Mouse (Mus musculus): Measurements from ENCODE around the gene Clec2g. TPM values are rescaled to one million over a fixed set of nuclear protein-coding genes. Genes with fewer than 3 reads are reported as not detected.

Gene Clec2g
- polyA plus RNA-seq, 1 experiment from 2014 or later: not detected

GRCm38 (mm10) chr6:129030175-129030824 lies 96.1 kb downstream of the Clec2g start:
- ATAC-seq (ENCODE audit: insufficient number of reproducible peaks, insufficient read depth, low FRiP score, low read depth): no peak
- Histone ChIP-seq H3K27ac (replicated peaks in 1 of 2; ENCODE audit: control insufficient read depth in 1 of 2, insufficient read depth in 1 of 2, low read depth in 2 of 2, low read length in 2 of 2) (no peak overlapping the region), H3K4me1 (ENCODE audit: control insufficient read depth in 2 of 2, insufficient read depth in 2 of 2, low read length in 2 of 2) (no peaks in the 10 kb centered on the region), H3K36me3 (ENCODE audit: control insufficient read depth, insufficient read depth, low read length) (no peaks in the 10 kb centered on the region), H3K4me3 (ENCODE audit: control insufficient read depth in 1 of 2, insufficient read depth in 1 of 2, low read depth in 1 of 2, low read length in 2 of 2) (no peak overlapping the region), H3K9ac (ENCODE audit: low read length) (no peak overlapping the region), H3K9me3 (ENCODE audit: control insufficient read depth, low read length) (no peaks in the 10 kb centered on the region), H3K27me3 (ENCODE audit: control insufficient read depth, insufficient read depth, low read length) (no peaks in the 10 kb centered on the region), H3K4me2 (ENCODE audit: low read length) (no peak overlapping the region)
- 56% methylated on average over 6 of the region's 6 CpGs for WGBS

- H3K27me3 ChIP-seq (ENCODE audit: control insufficient read depth, insufficient read depth, low read length): no peaks in the 10 kb centered on the region
- no peaks in the 10 kb centered on the region for H3K9me3 ChIP-seq (ENCODE audit: control insufficient read depth, low read length)
- no peak overlapping the region for H3K4me2 ChIP-seq (ENCODE audit: low read length)
- H3K27ac ChIP-seq (replicated peaks in 1 of 2; ENCODE audit: control insufficient read depth in 1 of 2, insufficient read depth in 1 of 2, low read depth in 2 of 2, low read length in 2 of 2): no peak overlapping the region
- no peak overlapping the region for H3K9ac ChIP-seq (ENCODE audit: low read length)
- no peak for ATAC-seq (ENCODE audit: insufficient number of reproducible peaks, insufficient read depth, low FRiP score, low read depth)
- no peak overlapping the region for H3K4me3 ChIP-seq (ENCODE audit: control insufficient read depth in 1 of 2, insufficient read depth in 1 of 2, low read depth in 1 of 2, low read length in 2 of 2)
- no peaks in the 10 kb centered on the region for H3K4me1 ChIP-seq (ENCODE audit: control insufficient read depth in 2 of 2, insufficient read depth in 2 of 2, low read length in 2 of 2)
- WGBS: 65% methylated on average over 2 of the region's 2 CpGs
- no peaks in the 10 kb centered on the region for H3K36me3 ChIP-seq (ENCODE audit: control insufficient read depth, insufficient read depth, low read length)
Observed at GRCm38 (mm10) chr6:129030964-129031363, 96.8 kb downstream of the Clec2g start.

GRCm38 (mm10) chr6:129033397-129033796 lies 99.2 kb downstream of the Clec2g start:
- Histone ChIP-seq H3K27me3 (ENCODE audit: control insufficient read depth, insufficient read depth, low read length) (no peaks in the 10 kb centered on the region), H3K4me2 (ENCODE audit: low read length) (no peak overlapping the region), H3K36me3 (ENCODE audit: control insufficient read depth, insufficient read depth, low read length) (no peaks in the 10 kb centered on the region), H3K27ac (replicated peaks in 1 of 2; ENCODE audit: control insufficient read depth in 1 of 2, insufficient read depth in 1 of 2, low read depth in 2 of 2, low read length in 2 of 2) (no peak overlapping the region), H3K4me1 (ENCODE audit: control insufficient read depth in 2 of 2, insufficient read depth in 2 of 2, low read length in 2 of 2) (no peaks in the 10 kb centered on the region), H3K4me3 (ENCODE audit: control insufficient read depth in 1 of 2, insufficient read depth in 1 of 2, low read depth in 1 of 2, low read length in 2 of 2) (no peak overlapping the region), H3K9me3 (ENCODE audit: control insufficient read depth, low read length) (no peaks in the 10 kb centered on the region), H3K9ac (ENCODE audit: low read length) (no peak overlapping the region)
- ATAC-seq (ENCODE audit: insufficient number of reproducible peaks, insufficient read depth, low FRiP score, low read depth): no peak
- WGBS: 73% methylated on average over 2 of the region's 2 CpGs

Small RNAs within 50 kb of the gene (microRNA-seq; reads per million reads assigned to microRNA genes)
- gene Gm27336 (not detected), gene Mir7649 (not detected)

Other genes with a start within 250 kb of the Clec2g start
- gene Klrb1, start 211.3 kb upstream of the Clec2g start, polyA plus RNA-seq (2014; fragmentation: Nextera tagmentation; extraction: Ambion mirVana): not detected in 2 replicates
- not detected in 2 replicates for gene Klrb1c, start 145.2 kb upstream of the Clec2g start, polyA plus RNA-seq (2014; fragmentation: Nextera tagmentation; extraction: Ambion mirVana)
- not detected in 2 replicates for gene Gm44511, start 108.1 kb upstream of the Clec2g start, polyA plus RNA-seq (2014; fragmentation: Nextera tagmentation; extraction: Ambion mirVana)
- gene Klrb1b, start 108.0 kb upstream of the Clec2g start, polyA plus RNA-seq (2014; fragmentation: Nextera tagmentation; extraction: Ambion mirVana): not detected in 2 replicates
- 0.08 TPM in 1 of 2 replicates, not detected in the other for gene Clec2i, start 46.8 kb upstream of the Clec2g start, polyA plus RNA-seq (2014; fragmentation: Nextera tagmentation; extraction: Ambion mirVana)
- gene BC035044, start 43.3 kb upstream of the Clec2g start, polyA plus RNA-seq (2014; fragmentation: Nextera tagmentation; extraction: Ambion mirVana): 0.34 TPM in 1 of 2 replicates, not detected in the other
- gene Klrb1f, start 111.5 kb downstream of the Clec2g start, polyA plus RNA-seq (2014; fragmentation: Nextera tagmentation; extraction: Ambion mirVana): 0.16 and 0.27 TPM in 2 replicates
- not detected in 2 replicates for gene Clec2e, start 166.5 kb downstream of the Clec2g start, polyA plus RNA-seq (2014; fragmentation: Nextera tagmentation; extraction: Ambion mirVana)
- gene Clec2d, start 246.2 kb downstream of the Clec2g start, polyA plus RNA-seq (2014; fragmentation: Nextera tagmentation; extraction: Ambion mirVana): 0.38 and 0.39 TPM in 2 replicates

All from heart, embryonic 14.5 days (tissue).